Mouse (Mus musculus): ENCODE measurements around the gene Xpc.

- TF ChIP-seq CTCF (IDR thresholded peaks at IDR 0.05; ENCODE audit: extremely low read depth, insufficient read depth, low read length) (no peak), POLR2A (IDR thresholded peaks at IDR 0.05; ENCODE audit: extremely low read depth, insufficient read depth, low read length) (no peak)
These were observed 12.6 kb upstream of the Xpc start for GRCm38 (mm10) chr6:91528265-91528664.
